Mouse (Mus musculus) embryonic facial prominence, embryonic 14.5 days (tissue): ENCODE data around the gene Tcstv3. TPM values are rescaled to one million over a fixed set of nuclear protein-coding genes. Genes with fewer than 3 reads are reported as not detected.
A peak's percentile ranks its signal among the peaks of the same experiment; 100 is the strongest.

Experiments
- ATAC-seq: fragments of 200-750 bp; cut with Nextera tagmentation; 2 replicates; pipeline ENCODE4 v1.8.0; 2017; ENCODE audit warnings: low read depth, moderate number of reproducible peaks, moderate TSS enrichment
- DNase-seq: peaks from one replicate; pipeline ENCODE4 v3.0.0-alpha.2; 2015; ENCODE audit warnings: low spot score
- H3K27ac ChIP-seq: fragments of 300-500 bp; sonication (generic); replicated peaks from 2 replicates; pipeline ENCODE4 v1.5.1; 2014; ENCODE audit warnings: low read depth, mild to moderate bottlenecking, low read length, moderate library complexity
- H3K27me3 ChIP-seq: fragments of 300-500 bp; sonication (generic); replicated peaks from 2 replicates; pipeline ENCODE4 v1.6.1; 2014; ENCODE audit warnings: low read length; ENCODE audit not compliant: control insufficient read depth, insufficient read depth
- H3K36me3 ChIP-seq: fragments of 300-500 bp; sonication (generic); 2 replicates; pipeline ENCODE4 v1.6.1; 2014; ENCODE audit warnings: low read length, mixed read lengths; ENCODE audit not compliant: control insufficient read depth, insufficient read depth
- H3K4me1 ChIP-seq: fragments of 300-500 bp; sonication (generic); 2 replicates; pipeline ENCODE4 v1.6.1; 2014; ENCODE audit warnings: antibody characterized with exemption, low read length; ENCODE audit not compliant: control insufficient read depth, insufficient read depth
- H3K4me2 ChIP-seq: fragments of 300-500 bp; sonication (generic); 2 replicates; pipeline ENCODE4 v1.6.1; 2014; ENCODE audit warnings: low read depth, mild to moderate bottlenecking, low read length, moderate library complexity, mixed read lengths
- H3K4me3 ChIP-seq: fragments of 300-500 bp; sonication (generic); 2 replicates; pipeline ENCODE4 v1.5.1; 2014; ENCODE audit warnings: low read depth, mild to moderate bottlenecking, low read length
- H3K9ac ChIP-seq: fragments of 300-500 bp; sonication (generic); 2 replicates; pipeline ENCODE4 v1.6.1; 2014; ENCODE audit warnings: low read depth, mild to moderate bottlenecking, low read length, moderate library complexity, mixed read lengths
- H3K9me3 ChIP-seq: fragments of 300-500 bp; sonication (generic); 2 replicates; pipeline ENCODE4 v1.6.1; 2016; ENCODE audit warnings: low read length; ENCODE audit not compliant: control insufficient read depth
- WGBS: fragments of 180-500 bp; shearing (Covaris S2); extraction: QIAGEN DNeasy Blood & Tissue Kit; methylation state at CpG from one replicate; pipeline ENCODE4 v1.1.7; 2014; 5-methylcytosine and 5-hydroxymethylcytosine counted together
- polyA plus RNA-seq: library from polyadenylated mRNA; unstranded; fragments of >200 nt; fragmentation: Nextera tagmentation; extraction: Ambion mirVana; gene quantifications from 2 replicates; pipeline ENCODE4 v1.2.1, GENCODE M21; 2014

Tcstv3 gene
- polyA plus RNA-seq, 1 experiment from 2014 or later = not detected

GRCm38 (mm10) chr13:120320721-120321120 lies 4.0 kb downstream of the Tcstv3 start:
- no peaks in the 10 kb centered on the region for H3K4me1 ChIP-seq
- no peak for ATAC-seq
- no peaks in the 10 kb centered on the region for H3K9me3 ChIP-seq
- H3K4me2 ChIP-seq = no peak overlapping the region
- peak; percentile 4 for DNase-seq
- 100% methylated on average over 1 of the region's 1 CpGs for WGBS
- no peaks in the 10 kb centered on the region for H3K27me3 ChIP-seq
- no peak overlapping the region for H3K4me3 ChIP-seq
- H3K27ac ChIP-seq = no peak overlapping the region
- no peaks in the 10 kb centered on the region for H3K36me3 ChIP-seq
- H3K9ac ChIP-seq = no peak overlapping the region

Other genes starting within 250 kb of the Tcstv3 start
- gene Gm20767, start 176.6 kb upstream of the Tcstv3 start, polyA plus RNA-seq = not detected in 2 replicates
- not detected in 2 replicates for gene Gm21818, start 144.4 kb upstream of the Tcstv3 start, polyA plus RNA-seq
- not detected in 2 replicates for gene Gm21762, start 100.9 kb upstream of the Tcstv3 start, polyA plus RNA-seq
- not detected in 2 replicates for gene Gm21731, start 77.8 kb upstream of the Tcstv3 start, polyA plus RNA-seq
- gene AF067061, start 53.8 kb upstream of the Tcstv3 start, polyA plus RNA-seq = not detected in 2 replicates
- gene BC147527, start 16.5 kb upstream of the Tcstv3 start, polyA plus RNA-seq = 0.28 TPM in 1 of 2 replicates, not detected in the other